Mouse (Mus musculus) hindbrain, embryonic 12.5 days (tissue): ENCODE data around the gene Rgl2. TPM values are rescaled to one million over a fixed set of nuclear protein-coding genes. Genes with fewer than 3 reads are reported as not detected.
A peak's percentile ranks its signal among the peaks of the same experiment; 100 is the strongest.

Experiments used
- ATAC-seq: fragments of 200-750 bp; cut with Nextera tagmentation; 2 replicates; pipeline ENCODE4 v1.8.0; 2017; ENCODE audit warnings: moderate TSS enrichment; ENCODE audit not compliant: low FRiP score
- H3K27ac ChIP-seq: fragments of 300-500 bp; sonication (generic); 2 replicates; pipeline ENCODE4 v1.5.1; 2016; ENCODE audit warnings: mild to moderate bottlenecking
- H3K27me3 ChIP-seq: fragments of 300-500 bp; sonication (generic); 2 replicates; pipeline ENCODE4 v1.6.1; 2016; ENCODE audit warnings: mild to moderate bottlenecking
- H3K36me3 ChIP-seq: fragments of 300-500 bp; sonication (generic); 2 replicates; pipeline ENCODE4 v1.6.1; 2016; ENCODE audit warnings: mild to moderate bottlenecking
- H3K4me1 ChIP-seq: fragments of 300-500 bp; sonication (generic); 2 replicates; pipeline ENCODE4 v1.6.1; 2016
- H3K4me2 ChIP-seq: fragments of 300-500 bp; sonication (generic); replicated peaks from 2 replicates; pipeline ENCODE4 v1.6.1; 2016; ENCODE audit warnings: mild to moderate bottlenecking
- H3K4me3 ChIP-seq: fragments of 300-500 bp; sonication (generic); 2 replicates; pipeline ENCODE4 v1.5.1; 2016; ENCODE audit warnings: mild to moderate bottlenecking
- H3K9ac ChIP-seq: fragments of 300-500 bp; sonication (generic); 2 replicates; pipeline ENCODE4 v1.6.1; 2016; ENCODE audit warnings: mild to moderate bottlenecking, moderate library complexity
- H3K9me3 ChIP-seq: fragments of 300-500 bp; sonication (generic); replicated peaks from 2 replicates; pipeline ENCODE4 v1.6.1; 2016; ENCODE audit warnings: mild to moderate bottlenecking
- WGBS: fragments of 180-500 bp; shearing (Covaris S2); methylation state at CpG from one replicate; pipeline ENCODE4 v1.1.7; 2016; 5-methylcytosine and 5-hydroxymethylcytosine counted together
- polyA plus RNA-seq: library from polyadenylated mRNA; unstranded; fragments of >200 nt; fragmentation: Nextera tagmentation; extraction: Ambion mirVana; gene quantifications from 2 replicates; pipeline ENCODE4 v1.2.1, GENCODE M21; 2016

Gene Rgl2
- polyA plus RNA-seq, 1 experiment from 2014 or later: 64.1 TPM

DNA sequence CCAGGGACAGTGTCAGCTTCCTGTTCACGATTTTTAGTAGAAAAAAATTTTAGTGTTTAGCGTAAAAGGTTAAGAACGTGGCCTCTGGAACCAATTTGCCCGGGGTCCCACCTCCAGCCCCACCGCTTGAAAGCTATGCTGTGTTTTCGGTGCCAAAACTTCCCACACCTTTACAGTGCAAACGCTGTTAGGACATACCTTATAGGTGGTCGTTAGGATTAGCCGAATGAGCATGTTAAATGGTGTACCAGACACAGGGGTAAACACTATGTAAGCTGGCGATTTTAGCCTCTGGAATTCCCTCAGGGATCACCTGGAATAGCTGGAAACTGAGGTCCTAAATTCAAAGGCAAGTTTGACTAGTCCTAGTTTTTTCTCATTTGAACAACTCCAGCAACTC, 27.0 kb downstream of the Rgl2 start:
- H3K4me2 ChIP-seq: peak overlapping the region; percentile 73
- WGBS: 9% methylated on average over 10 of the region's 10 CpGs
- H3K9ac ChIP-seq: peak overlapping the region; percentile 71
- peaks cover 44% of the 10 kb centered on the region for H3K4me1 ChIP-seq
- H3K9me3 ChIP-seq: no peaks in the 10 kb centered on the region
- no peak for ATAC-seq
- peaks cover 60% of the 10 kb centered on the region for H3K36me3 ChIP-seq
- H3K4me3 ChIP-seq: peak overlapping the region; percentile 94
- H3K27me3 ChIP-seq: no peaks in the 10 kb centered on the region
- H3K27ac ChIP-seq: peak overlapping the region; percentile 87

DNA sequence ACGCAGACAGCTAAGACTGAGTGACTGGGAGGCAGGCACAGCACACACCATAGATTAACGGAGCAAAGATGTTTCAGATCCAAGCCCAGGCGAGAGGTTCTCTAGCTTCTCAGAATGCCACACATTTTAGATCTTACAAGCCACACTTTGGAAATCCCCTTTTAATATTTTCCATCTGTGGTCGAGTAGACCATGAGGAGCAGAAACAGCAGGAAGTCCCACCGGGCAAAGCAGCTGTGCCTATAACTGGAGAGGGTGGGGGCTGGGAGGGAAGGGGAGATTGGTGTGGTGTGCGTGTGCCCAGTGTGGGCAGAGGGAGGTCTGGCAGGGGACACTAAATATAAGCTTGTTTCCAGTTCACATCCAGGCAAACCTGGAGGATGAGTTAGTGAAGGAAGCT, 28.1 kb downstream of the Rgl2 start:
- no peak for ATAC-seq
- Histone ChIP-seq H3K9ac (no peak overlapping the region), H3K4me3 (no peak overlapping the region), H3K4me1 (peaks cover 34% of the 10 kb centered on the region), H3K27me3 (no peaks in the 10 kb centered on the region), H3K27ac (no peak overlapping the region), H3K4me2 (no peak overlapping the region), H3K9me3 (no peaks in the 10 kb centered on the region), H3K36me3 (peaks cover 61% of the 10 kb centered on the region)
- 84% methylated on average over 6 of the region's 6 CpGs for WGBS

GRCm38 (mm10) chr17:33958451-33958850, 29.1 kb downstream of the Rgl2 start:
- Histone ChIP-seq H3K9me3 (no peaks in the 10 kb centered on the region), H3K27ac (no peak overlapping the region), H3K27me3 (no peaks in the 10 kb centered on the region), H3K4me1 (peaks cover 24% of the 10 kb centered on the region), H3K9ac (no peak overlapping the region), H3K4me2 (no peak overlapping the region), H3K36me3 (peaks cover 61% of the 10 kb centered on the region), H3K4me3 (no peak overlapping the region)
- 94% methylated on average over 11 of the region's 11 CpGs for WGBS
- no peak for ATAC-seq

DNA sequence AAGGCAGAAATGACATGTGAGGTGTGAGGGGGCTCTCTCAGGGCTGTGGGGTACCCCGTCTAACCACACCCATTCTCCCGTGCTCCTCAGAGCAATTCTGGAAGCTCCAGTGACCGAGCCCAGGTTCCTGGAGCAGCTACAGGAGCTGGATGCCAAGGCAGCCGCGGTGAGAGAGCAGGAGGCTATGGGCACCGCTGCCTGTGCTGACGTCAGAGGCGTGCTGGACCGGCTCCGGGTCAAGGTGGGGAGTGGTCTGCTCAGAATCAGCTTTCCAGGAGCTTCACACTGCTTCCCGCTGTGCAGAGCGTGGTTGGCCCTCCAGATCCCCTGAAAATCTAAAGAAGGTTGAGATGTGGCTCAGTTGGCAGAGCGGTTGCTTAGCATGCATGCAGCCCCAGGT, 29.8 kb downstream of the Rgl2 start:
- WGBS: 94% methylated on average over 13 of the region's 13 CpGs
- peaks cover 61% of the 10 kb centered on the region for H3K36me3 ChIP-seq
- no peak for ATAC-seq

GRCm38 (mm10) chr17:33959948-33960347, 30.6 kb downstream of the Rgl2 start:
- no peaks in the 10 kb centered on the region for H3K27me3 ChIP-seq
- H3K4me2 ChIP-seq: no peak overlapping the region
- H3K36me3 ChIP-seq: peaks cover 62% of the 10 kb centered on the region
- no peaks in the 10 kb centered on the region for H3K9me3 ChIP-seq
- 94% methylated on average over 15 of the region's 15 CpGs for WGBS
- H3K4me3 ChIP-seq: no peak overlapping the region
- ATAC-seq: no peak
- H3K27ac ChIP-seq: no peak overlapping the region
- no peak overlapping the region for H3K9ac ChIP-seq
- H3K4me1 ChIP-seq: peaks cover 10% of the 10 kb centered on the region

More for the DNA sequence above, 29.8 kb downstream of the Rgl2 start:
- Histone ChIP-seq H3K4me1 (peaks cover 18% of the 10 kb centered on the region), H3K27ac (no peak overlapping the region), H3K4me3 (no peak overlapping the region), H3K4me2 (no peak overlapping the region), H3K27me3 (no peaks in the 10 kb centered on the region), H3K9me3 (no peaks in the 10 kb centered on the region), H3K9ac (no peak overlapping the region)

DNA sequence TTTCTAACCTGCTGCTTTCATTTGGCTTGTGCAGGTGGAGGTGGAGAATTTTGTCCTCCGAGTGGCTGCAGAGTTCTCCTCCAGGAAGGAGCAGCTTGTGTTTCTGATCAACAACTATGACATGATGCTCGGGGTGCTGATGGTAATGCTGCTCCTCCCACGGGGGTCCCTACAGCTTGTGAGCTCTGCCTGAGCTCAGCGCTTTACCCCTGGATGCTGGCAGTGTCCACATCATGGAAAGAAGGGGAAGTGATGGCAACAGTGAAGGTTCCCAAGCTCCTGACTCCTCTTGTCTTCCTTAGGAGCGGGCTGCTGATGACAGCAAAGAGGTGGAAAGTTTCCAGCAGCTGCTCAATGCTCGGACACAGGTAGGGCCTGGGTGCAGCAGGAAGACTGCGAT, 33.5 kb downstream of the Rgl2 start:
- WGBS: 87% methylated on average over 7 of the region's 7 CpGs
- H3K4me2 ChIP-seq: no peak overlapping the region
- ATAC-seq: no peak
- no peaks in the 10 kb centered on the region for H3K27me3 ChIP-seq
- H3K9ac ChIP-seq: no peak overlapping the region
- no peak overlapping the region for H3K27ac ChIP-seq
- peaks cover 80% of the 10 kb centered on the region for H3K36me3 ChIP-seq
- no peaks in the 10 kb centered on the region; the same call in 1 of the 2 replicates for H3K4me1 ChIP-seq
- H3K4me3 ChIP-seq: no peak overlapping the region
- H3K9me3 ChIP-seq: no peaks in the 10 kb centered on the region

DNA sequence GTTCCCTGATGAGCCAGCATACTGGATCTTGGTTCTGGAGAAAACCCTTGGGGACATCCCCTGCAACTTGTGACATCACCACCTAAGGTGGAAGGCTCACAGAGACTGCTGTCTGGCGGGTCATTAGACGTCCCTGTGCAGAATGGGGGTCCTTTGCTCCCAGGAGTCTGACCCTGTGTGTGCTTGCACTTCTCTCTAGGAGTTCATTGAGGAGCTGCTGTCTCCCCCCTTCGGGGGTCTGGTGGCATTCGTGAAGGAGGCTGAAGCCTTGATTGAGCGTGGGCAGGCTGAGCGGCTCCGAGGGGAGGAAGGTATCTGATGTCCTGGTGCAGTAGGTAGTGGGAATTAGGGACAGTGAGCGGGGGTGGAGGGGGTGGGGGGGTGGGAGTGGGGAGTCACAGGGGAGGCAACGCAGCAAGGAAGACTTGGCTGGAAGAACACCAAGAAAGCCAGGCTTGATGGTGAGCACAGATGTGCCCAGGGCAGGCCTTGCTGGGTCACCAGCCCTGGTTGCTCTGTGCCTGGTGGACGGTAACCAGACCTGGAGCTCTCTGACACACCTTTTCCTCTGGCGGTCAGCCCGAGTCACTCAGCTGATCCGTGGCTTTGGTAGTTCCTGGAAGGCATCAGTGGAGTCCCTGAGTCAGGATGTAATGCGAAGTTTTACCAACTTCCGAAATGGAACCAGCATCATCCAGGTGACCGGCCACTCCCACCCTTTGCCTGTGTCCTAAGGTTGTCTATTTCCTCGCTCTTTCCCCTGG, 35.9 kb downstream of the Rgl2 start:
- WGBS: 92% methylated on average over 17 of the region's 17 CpGs
- H3K36me3 ChIP-seq: peaks cover 59% of the 10 kb centered on the region
- H3K27me3 ChIP-seq: no peaks in the 10 kb centered on the region
- H3K9me3 ChIP-seq: 0 out of 2 replicates have a peak, but pooled peaks cover 5% of the 10 kb centered on the region
- H3K4me3 ChIP-seq: no peak overlapping the region
- no peak overlapping the region for H3K9ac ChIP-seq
- H3K4me2 ChIP-seq: no peak overlapping the region
- ATAC-seq: no peak
- H3K4me1 ChIP-seq: no peaks in the 10 kb centered on the region
- H3K27ac ChIP-seq: no peak overlapping the region

GRCm38 (mm10) chr17:33965846-33966550, 36.7 kb downstream of the Rgl2 start:
- Histone ChIP-seq H3K36me3 (peaks cover 52% of the 10 kb centered on the region), H3K9ac (no peak overlapping the region), H3K27me3 (no peaks in the 10 kb centered on the region), H3K27ac (no peak overlapping the region; the same call in 1 of the 2 replicates), H3K9me3 (0 out of 2 replicates have a peak, but pooled peaks cover 5% of the 10 kb centered on the region), H3K4me1 (no peaks in the 10 kb centered on the region), H3K4me3 (no peak overlapping the region), H3K4me2 (no peak overlapping the region)
- ATAC-seq: no peak
- 88% methylated on average over 16 of the region's 16 CpGs for WGBS

DNA sequence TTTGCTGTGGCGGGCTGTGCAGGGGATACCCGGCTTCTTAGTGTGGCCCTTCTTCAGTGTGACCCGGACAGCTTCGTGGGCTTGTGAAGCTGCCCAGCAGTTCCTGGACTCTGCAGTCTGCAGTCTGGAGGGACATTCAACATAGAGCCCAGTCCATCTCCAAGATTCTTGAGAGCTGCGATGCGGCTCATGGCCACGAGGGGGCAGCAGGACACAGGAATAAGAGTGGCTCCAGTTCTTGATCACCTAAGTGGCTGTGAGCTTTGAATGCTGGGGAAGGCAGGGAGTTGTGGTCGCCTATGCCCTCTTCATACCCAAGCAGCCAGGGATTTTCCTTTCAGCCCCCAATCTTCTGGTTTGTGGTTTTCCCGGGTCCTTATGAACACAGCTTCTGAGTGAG, 39.1 kb downstream of the Rgl2 start:
- Histone ChIP-seq H3K27ac (no peak overlapping the region), H3K27me3 (peaks cover 11% of the 10 kb centered on the region; the same call in 1 of the 2 replicates), H3K4me3 (no peak overlapping the region), H3K36me3 (peaks cover 28% of the 10 kb centered on the region), H3K9ac (no peak overlapping the region), H3K4me1 (no peaks in the 10 kb centered on the region), H3K9me3 (0 out of 2 replicates have a peak, but pooled peaks cover 5% of the 10 kb centered on the region), H3K4me2 (no peak overlapping the region)
- 2% methylated on average over 9 of the region's 9 CpGs for WGBS
- ATAC-seq: peak; percentile 77; the same call in 1 of the 2 replicates

GRCm38 (mm10) chr17:33968927-33969326, 39.6 kb downstream of the Rgl2 start:
- H3K27me3 ChIP-seq: peaks cover 11% of the 10 kb centered on the region; the same call in 1 of the 2 replicates
- no peaks in the 10 kb centered on the region for H3K4me1 ChIP-seq
- peak; percentile 50 for ATAC-seq
- H3K27ac ChIP-seq: no peak overlapping the region
- no peak overlapping the region for H3K4me3 ChIP-seq
- H3K9ac ChIP-seq: no peak overlapping the region
- peaks cover 24% of the 10 kb centered on the region for H3K36me3 ChIP-seq
- no peak overlapping the region for H3K4me2 ChIP-seq
- 0 out of 2 replicates have a peak, but pooled peaks cover 5% of the 10 kb centered on the region for H3K9me3 ChIP-seq
- WGBS: 35% methylated on average over 5 of the region's 5 CpGs

DNA sequence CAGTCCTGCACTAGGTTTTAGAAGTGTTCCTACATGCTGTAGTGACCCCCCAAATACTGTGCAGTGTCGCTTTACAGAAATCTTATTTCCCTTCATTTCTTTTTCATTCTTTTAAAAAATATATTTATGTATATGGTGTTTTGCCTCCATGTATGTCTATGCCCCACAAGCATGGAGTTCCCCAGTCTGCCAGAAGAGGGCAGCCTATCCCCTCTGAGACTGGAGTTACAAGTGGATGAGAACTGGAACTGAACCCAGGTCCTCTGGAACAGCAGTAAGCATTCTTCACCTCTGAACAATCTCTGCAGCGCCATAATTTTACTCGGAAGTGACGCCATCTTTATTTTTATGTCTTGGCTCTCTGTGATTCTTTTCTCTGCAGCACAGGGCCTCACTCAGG, 40.1 kb downstream of the Rgl2 start:
- Histone ChIP-seq H3K27ac (no peak overlapping the region), H3K9me3 (0 out of 2 replicates have a peak, but pooled peaks cover 5% of the 10 kb centered on the region), H3K36me3 (peaks cover 21% of the 10 kb centered on the region), H3K9ac (no peak overlapping the region), H3K4me1 (no peaks in the 10 kb centered on the region), H3K4me3 (no peak overlapping the region), H3K27me3 (peaks cover 11% of the 10 kb centered on the region; the same call in 1 of the 2 replicates), H3K4me2 (no peak overlapping the region)
- no peak for ATAC-seq
- 77% methylated on average over 4 of the region's 4 CpGs for WGBS

GRCm38 (mm10) chr17:33972691-33973090, 43.3 kb downstream of the Rgl2 start:
- Histone ChIP-seq H3K27me3 (peaks cover 40% of the 10 kb centered on the region), H3K36me3 (no peaks in the 10 kb centered on the region), H3K4me1 (peaks cover under 1% of the 10 kb centered on the region; the same call in 1 of the 2 replicates), H3K4me2 (no peak overlapping the region), H3K27ac (no peak overlapping the region), H3K9ac (no peak overlapping the region), H3K9me3 (0 out of 2 replicates have a peak, but pooled peaks cover 5% of the 10 kb centered on the region), H3K4me3 (no peak overlapping the region)
- ATAC-seq: no peak
- 16% methylated on average over 1 of the region's 1 CpGs for WGBS
